ENCODE assay signal across 9 mouse cellular contexts in genomic region chr6:89281492-89282332, GRCm38 (mm10).
DNase-seq lines count a peak whose midpoint lies in the region; ATAC-seq and TF ChIP-seq lines count a peak whose summit lies in the region.
"Had no signal": no experiment of that assay in that cellular context is flagged by ENCODE, and none has a peak within 500 bp of the region (broad histone marks: within the 10 kb centered on the region; RNA-seq: fewer than 3 reads in every experiment).

No protein-coding gene starts in this region.

- H3K4me1 ChIP-seq in stomach, embryonic 14.5 days (ENCODE audit: control insufficient read depth, insufficient read depth, low read length), result peaks cover 8% of the 10 kb centered on the region; the same call in 1 of the 2 replicates
- no peaks in the 10 kb centered on the region for H3K4me1 ChIP-seq in stomach, postnatal 0 days (replicated peaks; ENCODE audit: control insufficient read depth, insufficient read depth)
- H3K4me1 ChIP-seq in limb, embryonic 15.5 days, result peaks cover 10% of the 10 kb centered on the region; the same call in 1 of the 2 replicates

- no peak for TF ChIP-seq EP300 in stomach, postnatal 0 days (optimal IDR thresholded peaks at IDR 0.05)

- H3K4me2 ChIP-seq in stomach, embryonic 14.5 days (replicated peaks; ENCODE audit: low read depth, low read length), result no peak overlapping the region
- H3K4me2 ChIP-seq in stomach, postnatal 0 days (replicated peaks; ENCODE audit: low read depth), result no peak overlapping the region
- H3K4me2 ChIP-seq in limb, embryonic 15.5 days, result 0 out of 2 replicates have a peak overlapping the region, but pooled peaks have one; percentile 3

- no peaks in the 10 kb centered on the region for H3K36me3 ChIP-seq in stomach, embryonic 14.5 days (ENCODE audit: control insufficient read depth, insufficient read depth, low read length)
- H3K36me3 ChIP-seq in stomach, postnatal 0 days (ENCODE audit: control insufficient read depth, insufficient read depth, low read length), result no peaks in the 10 kb centered on the region
- H3K36me3 ChIP-seq in limb, embryonic 15.5 days, result no peaks in the 10 kb centered on the region

- peak; percentile 36 for DNase-seq in embryo, embryonic 10 days (ENCODE audit: low spot score)
- DNase-seq in embryo, embryonic 9.5 days (ENCODE audit: extremely low spot score), result no peak
- DNase-seq in stomach, postnatal 0 days (ENCODE audit: low spot score), result no peak
- DNase-seq in testis, postnatal 10 days (ENCODE audit: low spot score), result no peak
- no peak for DNase-seq in testis, postnatal 14 days (ENCODE audit: low spot score)
- DNase-seq: heart, postnatal 36 days had no signal

- no peak overlapping the region for H3K9ac ChIP-seq in stomach, embryonic 14.5 days (replicated peaks; ENCODE audit: low read depth, low read length)
- no peak overlapping the region for H3K9ac ChIP-seq in stomach, postnatal 0 days (ENCODE audit: low read length)
- H3K9ac ChIP-seq in limb, embryonic 15.5 days, result no peak overlapping the region

- H3K27me3 ChIP-seq in stomach, embryonic 14.5 days (ENCODE audit: control insufficient read depth, insufficient read depth, low read length), result no peaks in the 10 kb centered on the region
- no peaks in the 10 kb centered on the region for H3K27me3 ChIP-seq in stomach, postnatal 0 days (ENCODE audit: control insufficient read depth, insufficient read depth, low read length)
- no peaks in the 10 kb centered on the region for H3K27me3 ChIP-seq in limb, embryonic 15.5 days

- ATAC-seq in stomach, embryonic 14.5 days (ENCODE audit: insufficient number of reproducible peaks, insufficient read depth, low FRiP score, low read depth), result peak; percentile 9; the same call in 1 of the 2 replicates
- no peak for ATAC-seq in stomach, postnatal 0 days (ENCODE audit: low FRiP score, low TSS enrichment)
- no peak for ATAC-seq in limb, embryonic 15.5 days (ENCODE audit: insufficient number of reproducible peaks, low FRiP score, low TSS enrichment, low read depth)
- no peak for ATAC-seq in megakaryocyte, adult 5-6 weeks (ENCODE audit: poor library complexity, severe bottlenecking)

- H3K27ac ChIP-seq in stomach, embryonic 14.5 days (ENCODE audit: low read length), result no peak overlapping the region
- H3K27ac ChIP-seq in stomach, postnatal 0 days (replicated peaks), result no peak overlapping the region
- H3K27ac ChIP-seq in limb, embryonic 15.5 days, result no peak overlapping the region

- no peaks in the 10 kb centered on the region for H3K9me3 ChIP-seq in stomach, embryonic 14.5 days (ENCODE audit: control insufficient read depth, low read depth, low read length)
- no peaks in the 10 kb centered on the region for H3K9me3 ChIP-seq in stomach, postnatal 0 days (ENCODE audit: control insufficient read depth, low read length)
- H3K9me3 ChIP-seq in limb, embryonic 15.5 days, result no peaks in the 10 kb centered on the region

- H3K4me3 ChIP-seq in stomach, embryonic 14.5 days (ENCODE audit: low read depth, low read length), result no peak overlapping the region
- H3K4me3 ChIP-seq in stomach, postnatal 0 days (ENCODE audit: low read depth, low read length), result no peak overlapping the region
- no peak overlapping the region for H3K4me3 ChIP-seq in limb, embryonic 15.5 days

- 21% methylated on average over 16 of the region's 16 CpGs for WGBS in stomach, embryonic 14.5 days
- WGBS in stomach, postnatal 0 days, result 20% methylated on average over 16 of the region's 16 CpGs
- WGBS in limb, embryonic 15.5 days, result 11% methylated on average over 16 of the region's 16 CpGs

- TF ChIP-seq CTCF in stomach, postnatal 0 days (IDR thresholded peaks at IDR 0.05; ENCODE audit: low read depth), result no peak
